Mouse (Mus musculus) kidney, adult 11 months (tissue): ENCODE data around the gene Olfr483.

ENCODE experiments used
- DNase-seq: peaks from one replicate; pipeline ENCODE4 v3.0.0; 2022

Olfr483 gene

GRCm38 (mm10) chr7:108100549-108100948 is at the start of gene Olfr483:
Olfr483 (plus strand) TSS chr7:108100849.
- DNase-seq: no peak

DNA sequence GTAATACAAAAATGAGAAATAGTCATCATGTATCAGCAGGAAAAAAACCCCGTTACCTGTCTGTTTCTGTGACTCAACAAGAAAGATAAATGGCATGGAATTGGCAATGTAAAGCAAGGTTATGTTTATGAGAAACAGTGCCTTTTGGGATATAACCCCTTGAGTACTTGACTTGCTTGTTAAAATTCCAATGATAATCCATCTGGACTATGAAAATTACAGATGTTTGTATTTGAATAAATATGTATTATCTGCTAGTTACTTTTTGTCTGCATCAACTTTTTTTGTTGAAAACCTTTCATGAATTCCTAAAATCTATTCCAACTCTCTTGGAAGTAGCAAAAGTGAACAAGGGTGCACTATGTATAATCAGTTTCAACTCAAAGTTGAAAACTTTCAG is 33.4 kb upstream of the Olfr483 start, which contains the start of gene Olfr480:
Gene Olfr480 (minus strand): TSS at position 101 of the 400 bp plus-strand sequence.
- no peak for DNase-seq

GRCm38 (mm10) chr7:108079555-108079954 is 21.1 kb upstream of the Olfr483 start, which contains the start of gene Olfr481:
Olfr481 (plus strand) TSS chr7:108079855.
- DNase-seq: no peak

DNA sequence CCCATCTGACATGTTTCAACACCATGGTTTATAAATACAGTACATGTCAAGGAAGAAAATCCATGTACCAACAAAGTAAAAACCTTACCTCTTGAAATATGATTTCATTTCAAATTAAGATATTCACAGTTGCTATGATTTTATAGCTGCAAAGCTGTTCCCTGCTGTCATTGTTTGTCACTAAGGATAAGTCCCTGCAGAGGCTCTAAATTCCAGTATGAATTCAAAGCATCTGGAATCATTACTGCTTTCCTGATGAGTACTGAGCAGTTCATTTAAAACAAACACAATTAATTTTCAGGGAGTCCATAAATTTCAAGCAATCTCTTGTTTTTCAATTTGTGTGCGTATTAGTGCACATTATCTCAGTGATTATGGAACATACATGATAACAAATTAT is 3.2 kb upstream of the Olfr483 start, which contains the start of gene Olfr482:
Gene Olfr482 (minus strand): TSS at position 101 of the 400 bp plus-strand sequence.
- no peak for DNase-seq

GRCm38 (mm10) chr7:108120681-108121080 is 20.0 kb downstream of the Olfr483 start:
- DNase-seq: no peak

DNA sequence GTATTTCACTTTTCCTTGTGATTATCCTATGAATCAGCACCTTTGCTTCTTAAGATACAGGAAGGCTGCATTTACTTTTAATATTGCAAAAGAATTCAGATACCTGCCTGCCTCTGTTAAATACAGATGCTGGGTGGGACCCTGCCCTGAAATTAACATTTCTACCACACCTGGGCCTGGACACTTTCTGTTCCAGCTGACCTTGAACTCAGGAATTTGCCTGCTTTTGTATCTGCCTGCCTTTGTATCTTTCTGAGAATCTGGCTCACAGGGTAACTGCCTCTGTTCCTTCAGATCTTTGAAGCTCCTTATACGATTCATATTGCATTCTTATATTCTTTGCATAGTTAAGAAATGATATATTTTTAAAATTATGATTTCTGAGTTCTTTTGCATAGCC is 20.8 kb downstream of the Olfr483 start:
- DNase-seq: no peak

GRCm38 (mm10) chr7:108127349-108127748 is 26.7 kb downstream of the Olfr483 start, which contains the start of gene Olfr484:
Olfr484 (minus strand) TSS chr7:108127449.
- DNase-seq: no peak
